Mouse (Mus musculus): ENCODE measurements around the gene Pdlim4. TPM values are rescaled to one million over a fixed set of nuclear protein-coding genes. Genes with fewer than 3 reads are reported as not detected.

Gene Pdlim4
- total and polyA plus RNA-seq, 3 experiments, result not detected

DNA sequence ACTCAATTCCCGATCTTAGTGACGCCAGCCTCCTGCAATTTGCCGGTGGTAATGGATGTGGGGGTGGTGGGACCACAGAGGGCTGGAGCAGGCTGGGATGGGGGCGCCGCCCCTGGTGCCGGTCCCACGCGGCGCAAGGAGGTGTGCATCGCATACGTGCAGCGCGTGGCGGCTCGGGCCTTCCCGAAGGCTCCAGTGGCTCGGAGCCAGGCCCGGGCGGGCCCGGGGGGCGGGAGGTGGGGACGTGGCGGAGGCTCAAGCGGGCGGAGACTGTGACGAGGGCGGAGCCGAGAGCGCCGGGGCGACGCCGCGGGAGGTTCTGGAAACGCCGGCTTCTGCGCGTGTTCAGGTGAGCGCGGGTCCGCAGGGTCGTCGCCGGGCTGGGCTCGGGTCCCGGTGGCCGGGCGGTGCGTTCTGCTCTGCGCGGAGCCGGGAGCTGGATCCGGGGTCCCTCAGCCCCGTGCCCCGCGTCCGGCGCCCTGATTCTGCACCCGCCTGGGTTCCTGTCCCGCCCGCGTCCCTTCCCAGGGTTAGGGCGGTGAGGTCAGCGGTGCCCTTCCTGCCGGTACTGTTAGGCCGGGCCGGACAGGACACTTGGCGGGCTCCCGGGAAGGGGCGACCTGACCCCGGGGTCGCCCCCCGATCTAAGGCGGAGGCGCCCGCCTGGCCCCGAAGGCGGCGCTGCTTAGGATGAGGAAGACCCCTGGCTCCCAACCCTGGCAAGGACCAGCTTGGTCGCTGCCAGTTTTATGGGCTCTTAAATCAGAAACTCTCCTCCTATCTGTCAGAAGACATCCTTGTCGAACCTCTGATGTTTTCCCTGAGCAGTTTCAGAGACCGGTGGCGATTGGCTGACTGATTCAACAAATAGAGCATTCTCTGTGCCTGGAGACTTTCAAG lies 32.1 kb upstream of the Pdlim4 start:
- DNase-seq (ENCODE audit: extremely low read depth), result no peak
- Histone ChIP-seq H3K79me2 (replicated peaks; ENCODE audit: control insufficient read depth, extremely low read depth, insufficient read depth, poor library complexity, severe bottlenecking) (no peaks in the 10 kb centered on the region), H3K27ac (ENCODE audit: insufficient read depth, low read depth) (no peak overlapping the region), H3K4me3 (replicated peaks in 1 of 3; ENCODE audit: low read depth in 2 of 3, low read length in 2 of 3, poor library complexity in 1 of 3) (peak overlapping the region in 2 of 3 experiments; percentile 38 to 54), H3K4me2 (ENCODE audit: insufficient read depth, low read depth, poor library complexity, severe bottlenecking) (peak overlapping the region; percentile 52), H3K4me1 (ENCODE audit: control insufficient read depth in 1 of 2, insufficient read depth in 2 of 2) (peaks cover 3 to 4% of the 10 kb centered on the region in 2 experiments; a peak in 2 of 4 replicates), H3K27me3 (replicated peaks) (peaks cover 43% of the 10 kb centered on the region), H3K9me3 (replicated peaks; ENCODE audit: low read length) (no peaks in the 10 kb centered on the region), H3K9ac (ENCODE audit: insufficient read depth, low read depth) (peak overlapping the region; percentile 0; the same call in 1 of the 2 replicates), H3K36me3 (replicated peaks in 1 of 2; ENCODE audit: control insufficient read depth in 1 of 2, insufficient read depth in 1 of 2, low read length in 1 of 2) (no peaks in the 10 kb centered on the region)
- dilution Hi-C loops (cut with MboI; ENCODE audit: extremely low pct_ligation_motif_present, extremely low pct_unique_long_range_greater_than_20kb, low sequenced_read_pairs), result no loop called here
- in situ Hi-C loops (cut with MboI; ENCODE audit: low pct_ligation_motif_present, low pct_unique_long_range_greater_than_20kb, low sequenced_read_pairs), result no loop called here
- no peak for TF ChIP-seq POLR2AphosphoS2 (IDR thresholded peaks at IDR 0.05; ENCODE audit: low read depth, low read length)
- TF ChIP-seq TBP (conservative IDR thresholded peaks at IDR 0.05; ENCODE audit: low read depth, low read length), result no peak
- TF ChIP-seq BHLHE40 (IDR thresholded peaks at IDR 0.05; ENCODE audit: low read depth, low read length), result 0 out of 2 replicates have a peak, but pooled peaks have one; percentile 18
- TF ChIP-seq GABPA (IDR thresholded peaks at IDR 0.05; ENCODE audit: insufficient replicate concordance, low read depth, low read length), result no peak
- TF ChIP-seq MAX (IDR thresholded peaks at IDR 0.05; ENCODE audit: low read length), result peak; percentile 33; the same call in 1 of the 2 replicates
- TF ChIP-seq CHD2 (IDR thresholded peaks at IDR 0.05; ENCODE audit: low read length), result no peak
- TF ChIP-seq MXI1 (IDR thresholded peaks at IDR 0.05; ENCODE audit: low read depth, low read length), result 0 out of 2 replicates have a peak, but pooled peaks have one; percentile 24
- TF ChIP-seq SMC3 (IDR thresholded peaks at IDR 0.05; ENCODE audit: low read depth, low read length), result no peak
- no peak for TF ChIP-seq NELFE (IDR thresholded peaks at IDR 0.05; ENCODE audit: low read depth, low read length)
- TF ChIP-seq JUND (conservative IDR thresholded peaks at IDR 0.05; ENCODE audit: low read depth, low read length), result no peak
- TF ChIP-seq POLR2A (IDR thresholded peaks at IDR 0.05; ENCODE audit: low read depth, low read length), result peak; percentile 20; the same call in 1 of the 2 replicates
- no peak for TF ChIP-seq PAX5 (IDR thresholded peaks at IDR 0.05; ENCODE audit: low read length)
- peak; percentile 38; the same call in 1 of the 2 replicates for TF ChIP-seq NRF1 (IDR thresholded peaks at IDR 0.05; ENCODE audit: low read depth, low read length)

DNA sequence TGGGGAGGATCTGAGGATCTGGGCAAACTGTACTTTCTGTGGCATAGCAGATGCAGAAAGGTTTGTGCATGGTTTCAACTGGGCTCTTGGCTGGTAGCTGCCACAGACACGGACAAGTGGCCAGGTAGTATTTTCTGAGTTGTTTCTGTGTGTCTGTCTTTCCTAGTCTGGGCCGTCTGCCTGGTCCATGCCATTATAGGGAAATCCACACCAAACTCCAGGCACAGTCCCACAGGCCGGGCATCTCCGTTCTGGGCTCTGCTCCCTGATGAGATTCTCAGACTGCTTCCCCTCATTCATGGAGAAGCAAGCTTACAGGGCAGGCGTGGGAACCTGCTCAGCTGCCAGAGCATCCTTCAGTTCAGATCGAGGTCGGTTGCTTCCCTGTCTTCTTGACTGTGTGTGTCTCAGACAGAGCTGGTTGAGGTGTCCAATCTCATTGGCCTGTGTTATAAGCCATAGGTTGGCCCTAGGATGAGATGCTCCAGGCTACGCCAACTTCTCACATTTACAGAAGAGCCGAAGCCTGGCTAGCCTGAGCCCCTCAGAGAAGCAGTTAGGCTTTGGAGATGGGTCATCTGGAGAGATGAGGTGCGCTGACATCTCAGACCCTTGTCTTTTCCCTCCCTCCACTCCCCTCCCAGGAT lies 31.4 kb upstream of the Pdlim4 start, which contains the start of gene P4ha2:
Gene P4ha2, plus strand, starts transcription at position 51 of the 647 bp plus-strand sequence.
- dilution Hi-C loops (cut with MboI; ENCODE audit: extremely low pct_ligation_motif_present, extremely low pct_unique_long_range_greater_than_20kb, low sequenced_read_pairs) (no loop called here), in situ Hi-C loops (cut with MboI; ENCODE audit: low pct_ligation_motif_present, low pct_unique_long_range_greater_than_20kb, low sequenced_read_pairs) (no loop called here)
- Histone ChIP-seq H3K9ac (ENCODE audit: insufficient read depth, low read depth) (peak within 1 kb of the TSS; percentile 0; the same call in 1 of the 2 replicates), H3K4me3 (replicated peaks in 1 of 3; ENCODE audit: low read depth in 2 of 3, low read length in 2 of 3, poor library complexity in 1 of 3) (peak within 1 kb of the TSS in 2 of 3 experiments; percentile 38 to 54), H3K4me2 (ENCODE audit: insufficient read depth, low read depth, poor library complexity, severe bottlenecking) (peak within 1 kb of the TSS; percentile 52), H3K9me3 (replicated peaks; ENCODE audit: low read length) (no peaks in the 10 kb centered on the region), H3K79me2 (replicated peaks; ENCODE audit: control insufficient read depth, extremely low read depth, insufficient read depth, poor library complexity, severe bottlenecking) (no peaks in the 10 kb centered on the region), H3K36me3 (replicated peaks in 1 of 2; ENCODE audit: control insufficient read depth in 1 of 2, insufficient read depth in 1 of 2, low read length in 1 of 2) (no peaks in the 10 kb centered on the region), H3K4me1 (ENCODE audit: control insufficient read depth in 1 of 2, insufficient read depth in 2 of 2) (peaks cover 3 to 4% of the 10 kb centered on the region in 2 experiments; a peak in 2 of 4 replicates), H3K27me3 (replicated peaks) (peaks cover 43% of the 10 kb centered on the region), H3K27ac (ENCODE audit: insufficient read depth, low read depth) (no peak within 1 kb of the TSS)
- DNase-seq (ENCODE audit: extremely low read depth), result no peak
- no peak for TF ChIP-seq MYC (IDR thresholded peaks at IDR 0.05; ENCODE audit: low read depth, low read length)
- TF ChIP-seq CHD2 (IDR thresholded peaks at IDR 0.05; ENCODE audit: low read length), result no peak

All from CH12.LX (cell line).